Mouse (Mus musculus) 3134 (cell line): ENCODE data around the gene Mavs.
A peak's percentile ranks its signal among the peaks of the same experiment; 100 is the strongest.

ENCODE experiments used
- DNase-seq: peaks from one replicate; pipeline ENCODE4 v3.0.0-alpha.2; 2011; ENCODE audit warnings: low spot score; ENCODE audit not compliant: insufficient read length; ENCODE audit errors: extremely low read depth

Gene Mavs

DNA sequence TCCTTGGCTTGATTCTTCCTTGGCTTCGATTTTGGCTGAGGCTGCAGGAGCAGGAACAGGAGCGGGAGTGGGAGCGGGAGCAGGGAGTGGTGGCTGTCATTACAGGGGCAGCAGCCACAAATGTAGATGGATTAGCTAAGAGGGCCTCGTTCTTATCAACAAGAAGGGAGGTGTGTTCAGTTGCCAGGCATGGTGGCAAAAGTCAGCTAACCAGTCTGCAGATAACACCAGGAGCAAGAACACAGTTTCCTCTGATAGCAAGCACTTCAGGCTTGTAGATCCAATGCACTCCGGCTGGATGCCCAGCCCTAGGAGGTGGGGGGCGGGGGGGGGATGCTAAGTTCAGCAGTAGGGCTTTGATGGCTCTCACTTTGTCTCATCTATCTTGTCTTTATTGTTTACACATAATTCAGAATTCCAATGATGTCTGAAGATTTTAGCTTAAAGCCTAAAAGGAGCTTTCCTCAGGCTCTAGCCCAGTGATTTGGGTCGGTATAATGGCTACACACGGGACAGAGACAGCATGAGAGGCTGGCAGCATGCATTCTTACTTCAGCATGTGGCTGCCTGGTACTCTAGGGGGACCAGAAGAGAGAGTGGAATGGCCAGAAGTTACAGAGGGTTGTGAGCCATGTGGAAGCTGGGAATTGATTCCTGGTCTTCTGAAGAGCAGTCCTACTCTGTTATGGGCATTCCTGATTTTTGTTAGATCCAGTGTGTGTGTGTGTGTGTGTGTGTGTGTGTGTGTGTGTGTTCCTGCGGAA, 26.9 kb downstream of the Mavs start:
- DNase-seq = no peak

DNA sequence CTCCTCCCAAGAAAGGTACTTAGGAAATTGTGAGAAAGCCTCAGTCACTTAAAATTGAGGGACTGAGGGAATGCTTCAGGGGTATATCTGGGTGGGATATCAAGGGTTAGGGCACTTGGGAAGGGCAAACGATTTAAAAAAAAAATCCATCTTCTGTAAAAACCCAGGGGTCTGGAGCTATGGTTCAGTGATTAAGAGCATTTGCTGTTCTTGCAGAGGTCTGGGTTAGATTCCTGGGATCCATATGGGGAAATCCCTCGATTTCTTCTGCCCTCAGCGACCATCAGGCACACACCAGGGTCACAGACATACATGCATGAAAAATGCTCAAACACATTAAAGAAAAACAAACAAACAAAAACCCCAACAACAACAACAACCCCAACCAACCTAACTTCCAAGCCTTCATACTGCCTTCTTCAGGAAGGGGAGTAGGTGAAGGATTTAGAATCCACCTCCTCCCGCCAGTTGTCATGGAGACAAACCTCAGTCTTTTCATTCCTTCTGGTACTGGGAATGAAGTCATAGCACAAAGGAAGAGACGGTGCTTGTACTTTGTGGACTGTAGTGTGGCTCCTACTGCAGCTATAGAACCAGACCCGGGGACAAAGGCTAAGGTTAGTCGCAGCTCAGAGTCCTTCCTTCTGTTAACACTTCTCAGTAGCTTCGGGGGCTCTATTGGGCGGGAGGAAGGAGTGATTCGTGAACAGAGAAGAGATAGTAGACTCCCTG, 27.8 kb downstream of the Mavs start:
- no peak for DNase-seq

GRCm38 (mm10) chr2:131262213-131262672, 28.4 kb downstream of the Mavs start, which contains the start of gene Pank2:
TSS of gene Pank2 (plus strand) at chr2:131262495.
- DNase-seq = peak; percentile 96

DNA sequence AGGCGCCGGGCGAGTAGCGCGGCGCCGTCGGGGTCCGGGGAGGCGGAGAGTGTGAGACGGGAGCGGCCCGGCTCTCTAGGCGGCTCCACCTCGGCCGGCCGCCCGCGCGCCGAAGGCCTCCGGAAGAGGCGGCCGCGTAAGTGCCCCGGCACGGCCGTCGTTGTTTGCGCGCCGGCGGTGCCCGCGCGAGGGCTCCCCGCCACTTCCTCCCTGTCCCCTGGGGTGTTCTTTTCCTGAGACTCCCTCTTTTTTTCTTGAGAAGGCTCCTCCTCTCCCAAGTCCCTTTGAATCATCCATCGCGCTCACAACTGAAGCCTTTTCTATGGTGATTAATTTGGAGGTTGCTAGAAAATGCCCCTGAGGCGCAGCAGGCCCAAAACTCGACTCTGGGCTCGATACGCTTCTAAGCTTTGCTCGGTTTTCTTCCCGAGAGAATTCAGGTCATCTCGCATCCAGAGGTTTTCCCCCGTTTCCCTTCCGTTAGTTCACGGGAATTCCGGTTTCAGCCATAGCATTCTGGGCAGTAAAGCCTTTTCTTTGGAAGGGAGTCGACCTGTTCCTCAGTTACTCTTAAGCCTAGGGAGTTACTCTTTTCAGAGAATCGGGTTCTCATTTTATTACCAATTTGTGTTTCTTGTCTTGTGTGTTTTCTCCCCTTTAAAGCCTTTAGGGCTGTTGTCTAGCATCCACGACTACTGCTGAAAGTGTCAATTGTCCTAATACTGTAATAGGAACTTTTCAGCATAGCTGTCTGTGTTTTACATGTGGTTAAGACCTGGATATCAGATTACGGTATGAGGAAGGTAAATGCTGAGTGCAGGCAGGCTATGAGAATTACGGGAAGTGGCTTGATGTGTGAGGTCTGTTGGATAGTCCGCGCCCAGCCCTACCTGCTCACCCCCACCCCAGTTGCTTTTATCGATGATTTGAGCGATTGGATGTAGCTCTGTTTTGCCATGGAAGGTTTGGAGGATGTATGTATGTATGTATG, 29.1 kb downstream of the Mavs start:
- DNase-seq = peak; percentile 91

GRCm38 (mm10) chr2:131264027-131264426, 30.2 kb downstream of the Mavs start:
- DNase-seq = peak; percentile 15

- DNase-seq = no peak
Observed at GRCm38 (mm10) chr2:131265056-131265455, 31.2 kb downstream of the Mavs start.

- DNase-seq = no peak
Observed at GRCm38 (mm10) chr2:131275493-131275892, 41.6 kb downstream of the Mavs start.

GRCm38 (mm10) chr2:131276722-131277121, 42.9 kb downstream of the Mavs start:
- DNase-seq = no peak

DNA sequence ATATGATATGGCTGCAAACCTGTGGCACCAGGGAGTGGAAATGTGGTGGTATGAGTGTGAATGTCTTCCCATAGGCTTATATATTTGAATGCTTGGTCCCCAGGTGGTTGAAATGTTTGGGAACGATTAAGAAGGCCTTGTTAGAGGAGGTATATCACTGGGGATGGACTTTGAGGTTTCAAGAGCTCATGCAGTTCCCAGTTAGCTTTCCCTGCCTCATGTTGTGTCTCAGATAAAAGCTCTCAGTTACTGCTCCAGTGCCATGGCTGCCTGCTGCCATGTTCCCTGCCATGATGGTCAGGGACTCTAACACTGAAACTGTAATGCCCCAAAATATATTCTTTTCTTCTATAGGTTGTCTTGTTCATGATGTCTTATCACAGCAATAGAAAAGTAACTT, 47.7 kb downstream of the Mavs start:
- DNase-seq = no peak

DNA sequence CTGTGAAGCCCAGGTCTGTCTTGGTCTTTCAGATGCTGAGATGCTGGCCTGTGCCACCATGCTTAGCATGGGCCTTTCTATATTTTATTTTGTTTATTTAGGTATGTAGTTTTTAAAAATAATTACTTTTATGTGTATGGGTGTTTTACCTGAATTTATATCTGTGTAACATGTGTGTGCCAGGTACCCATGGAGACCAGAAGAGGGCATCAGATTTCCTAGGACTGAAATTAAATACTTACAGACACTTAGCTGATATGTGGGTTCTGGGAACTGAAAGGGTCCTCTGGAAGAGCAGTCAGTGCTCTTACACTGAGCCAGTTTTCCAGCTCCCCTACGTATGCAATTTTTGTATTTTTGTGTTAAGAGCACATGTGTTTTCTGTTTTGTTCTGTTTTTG, 52.4 kb downstream of the Mavs start:
- DNase-seq = no peak

DNA sequence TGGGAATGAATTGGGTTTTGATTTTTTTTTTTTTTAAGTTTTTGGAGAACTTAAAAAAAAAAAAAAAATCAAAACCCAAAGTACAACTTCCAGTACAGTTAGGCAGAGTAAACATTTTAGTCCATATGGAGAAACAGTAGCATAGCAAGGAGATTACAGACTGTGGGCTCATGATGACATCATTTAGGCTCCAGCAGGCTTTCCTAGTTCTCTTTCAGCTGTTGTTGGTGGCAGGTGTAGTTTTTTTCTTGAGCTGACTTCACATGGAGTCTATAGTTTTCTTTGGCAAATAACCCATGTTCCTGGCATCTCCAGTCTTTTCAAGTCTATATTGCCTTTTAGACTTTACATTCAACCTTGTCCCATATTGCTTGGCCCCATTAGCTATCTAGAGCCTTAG, 56.8 kb downstream of the Mavs start:
- no peak for DNase-seq

DNA sequence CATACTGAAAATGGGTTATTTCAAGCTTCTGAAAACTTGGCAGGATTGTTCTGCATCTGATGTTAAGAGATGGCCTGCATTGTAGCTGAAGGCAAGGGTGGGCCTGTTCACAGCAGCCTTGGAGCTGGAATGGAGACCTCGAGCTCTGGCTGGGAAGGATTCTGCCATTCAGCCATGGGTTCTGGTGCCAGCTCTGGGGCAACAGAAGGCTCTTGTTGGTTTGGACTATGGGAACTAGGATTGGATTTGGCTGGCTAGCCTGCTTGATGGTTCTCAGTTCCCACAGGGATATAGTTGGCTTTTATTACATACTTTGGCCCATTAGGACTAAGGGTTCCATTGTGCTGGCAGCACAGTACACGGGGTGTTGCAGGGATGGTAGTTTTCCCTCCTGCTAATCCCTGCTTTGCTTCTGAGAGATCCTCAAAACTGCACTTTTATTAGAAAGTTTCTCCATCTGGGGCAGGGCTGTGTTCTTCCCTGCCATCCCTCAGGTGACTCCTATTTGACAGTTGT, 62.9 kb downstream of the Mavs start:
- no peak for DNase-seq
